Mouse (Mus musculus) heart, adult 2 months (tissue): ENCODE measurements at regions not wholly inside any gene's neighbourhood (a gene's known extent, or its start where the extent isn't known, plus 50 kb on each side); places are given as distances from the start of the nearest gene placed in this dataset.

Source experiments
- DNase-seq, 2 experiments: peaks; one replicate each; pipeline ENCODE4 v3.0.0; 2021
- H3K27ac ChIP-seq: fragments of 200-600 bp; 2 replicates; pipeline ENCODE4 v1.8.1; 2022
- H3K27me3 ChIP-seq: fragments of 200-500 bp; 2 replicates; pipeline ENCODE4 v1.6.1; 2012; ENCODE audit warnings: mild to moderate bottlenecking, low read length, inconsistent platforms, mixed read lengths; ENCODE audit not compliant: control insufficient read depth, insufficient read depth
- H3K36me3 ChIP-seq: fragments of 200-500 bp; 2 replicates; pipeline ENCODE4 v1.6.1; 2012; ENCODE audit warnings: low read length, inconsistent platforms; ENCODE audit not compliant: control insufficient read depth, insufficient read depth
- H3K4me1 ChIP-seq: fragments of 200-500 bp; 2 replicates; pipeline ENCODE4 v1.6.1; 2011; ENCODE audit warnings: low read length; ENCODE audit not compliant: control insufficient read depth, insufficient read depth
- H3K4me3 ChIP-seq: fragments of 200-600 bp; 2 replicates; pipeline ENCODE4 v1.8.1; 2022
- H3K79me2 ChIP-seq: fragments of 200-500 bp; replicated peaks from 2 replicates; pipeline ENCODE4 v1.6.1; 2012; ENCODE audit warnings: mild to moderate bottlenecking, inconsistent platforms, low read length, moderate library complexity, mixed read lengths; ENCODE audit not compliant: control insufficient read depth, insufficient read depth
- H3K9ac ChIP-seq: fragments of 200-500 bp; 2 replicates; pipeline ENCODE4 v1.6.1; 2012; ENCODE audit warnings: low read depth, mild to moderate bottlenecking, control low read depth, inconsistent platforms, low read length, mixed read lengths
- CTCF ChIP-seq: fragments of 200-600 bp; IDR thresholded peaks from 2 replicates; pipeline ENCODE4 v1.8.1; 2022; ENCODE audit warnings: antibody characterized with exemption, mild to moderate bottlenecking, moderate library complexity
- EP300 ChIP-seq: fragments of 200-500 bp; IDR thresholded peaks from 2 replicates; pipeline ENCODE4 v1.6.1; 2011; ENCODE audit warnings: low read depth, low read length, control low read depth; ENCODE audit not compliant: insufficient read depth
- POLR2A ChIP-seq: fragments of 200-500 bp; IDR thresholded peaks from 2 replicates; pipeline ENCODE4 v1.6.1; 2011; ENCODE audit warnings: mild to moderate bottlenecking, low read depth, low read length, control low read depth; ENCODE audit not compliant: insufficient read depth
- WGBS: fragments of 180-500 bp; shearing (Covaris S2); methylation state at CpG from one replicate; pipeline ENCODE4 v1.1.7; 2018; 5-methylcytosine and 5-hydroxymethylcytosine counted together
- intact Hi-C: fragments of 180-260 bp; cut with DNase I; formaldehyde crosslinking; loops from one replicate; pipeline ENCODE4 v1.15.1; 2025

GRCm38 (mm10) chr11:41159927-41160326 lies 404.8 kb upstream of the Ccng1 start:
- no peaks in the 10 kb centered on the region for H3K27me3 ChIP-seq
- no peak for DNase-seq
- no peaks in the 10 kb centered on the region for H3K36me3 ChIP-seq
- H3K4me3 ChIP-seq: no peak overlapping the region
- TF ChIP-seq POLR2A: no peak
- no peak for TF ChIP-seq EP300
- no peak for TF ChIP-seq CTCF
- no peaks in the 10 kb centered on the region for H3K79me2 ChIP-seq
- 73% methylated on average over 1 of the region's 1 CpGs for WGBS
- intact Hi-C loops: no loop called here
- H3K9ac ChIP-seq: no peak overlapping the region
- H3K4me1 ChIP-seq: no peaks in the 10 kb centered on the region
- no peak overlapping the region for H3K27ac ChIP-seq

- intact Hi-C loops: no loop called here
- 56% methylated on average over 4 of the region's 4 CpGs for WGBS
- no peak overlapping the region for H3K27ac ChIP-seq
- H3K4me3 ChIP-seq: no peak overlapping the region
- no peak for TF ChIP-seq EP300
- no peak for TF ChIP-seq CTCF
- TF ChIP-seq POLR2A: no peak
- H3K79me2 ChIP-seq: no peaks in the 10 kb centered on the region
- H3K27me3 ChIP-seq: no peaks in the 10 kb centered on the region
- no peaks in the 10 kb centered on the region for H3K36me3 ChIP-seq
- no peaks in the 10 kb centered on the region for H3K4me1 ChIP-seq
- H3K9ac ChIP-seq: no peak overlapping the region
- DNase-seq: no peak
Observed at GRCm38 (mm10) chr11:41158761-41159596, 403.9 kb upstream of the Ccng1 start.

- Histone ChIP-seq H3K9ac (no peak overlapping the region), H3K4me3 (no peak overlapping the region), H3K79me2 (no peaks in the 10 kb centered on the region), H3K4me1 (no peaks in the 10 kb centered on the region), H3K27me3 (no peaks in the 10 kb centered on the region), H3K36me3 (no peaks in the 10 kb centered on the region), H3K27ac (no peak overlapping the region)
- intact Hi-C loops: no loop called here
- DNase-seq: no peak
- no peak for TF ChIP-seq POLR2A
- whole genome bisulfite sequencing: 90% methylated on average over 11 of the region's 11 CpGs
Observed at GRCm38 (mm10) chr11:41157321-41157720, 402.2 kb upstream of the Ccng1 start.
